9 mouse cellular contexts compared by ENCODE assay signal in genomic region chr17:14165934-14166610, GRCm38 (mm10). TPM values are rescaled to one million over a fixed set of nuclear protein-coding genes. Genes with fewer than 3 reads are reported as not detected.
DNase-seq lines count a peak whose midpoint lies in the region; ATAC-seq lines count a peak whose summit lies in the region.
"Had no signal": no experiment of that assay in that cellular context is flagged by ENCODE, and none has a peak within 500 bp of the region (broad histone marks: within the 10 kb centered on the region; RNA-seq: fewer than 3 reads in every experiment).

No protein-coding gene starts in this region.

- no peaks in the 10 kb centered on the region for H3K9me3 ChIP-seq in heart, embryonic 15.5 days (replicated peaks)
- H3K9me3 ChIP-seq in midbrain, embryonic 10.5 days (replicated peaks) = no peaks in the 10 kb centered on the region
- no peaks in the 10 kb centered on the region for H3K9me3 ChIP-seq in midbrain, embryonic 11.5 days (ENCODE audit: control insufficient read depth, low read length)
- no peaks in the 10 kb centered on the region for H3K9me3 ChIP-seq in hindbrain, embryonic 15.5 days

- no peak for DNase-seq in heart, postnatal 14 days
- DNase-seq in midbrain, embryonic 10.5 days (ENCODE audit: low spot score) = no peak
- DNase-seq in midbrain, embryonic 11.5 days (ENCODE audit: low spot score, missing footprints) = no peak
- peak; percentile 53 for DNase-seq in telencephalon, adult 2 months (ENCODE audit: low read depth, low spot score)
- no peak for DNase-seq in urinary bladder, postnatal 10 days (ENCODE audit: low spot score)
- DNase-seq: cerebellum, adult 11 months had no signal

- H3K27me3 ChIP-seq in heart, embryonic 15.5 days = peaks cover 29% of the 10 kb centered on the region
- H3K27me3 ChIP-seq in midbrain, embryonic 10.5 days (ENCODE audit: low read depth, poor library complexity, severe bottlenecking) = peaks cover 53% of the 10 kb centered on the region
- no peaks in the 10 kb centered on the region; the same call in 1 of the 2 replicates for H3K27me3 ChIP-seq in midbrain, embryonic 11.5 days (ENCODE audit: control insufficient read depth, insufficient read depth, low read length)
- H3K27me3 ChIP-seq in hindbrain, embryonic 15.5 days = no peaks in the 10 kb centered on the region

- no peak overlapping the region for H3K9ac ChIP-seq in heart, embryonic 15.5 days
- H3K9ac ChIP-seq in midbrain, embryonic 11.5 days (ENCODE audit: low read length) = no peak overlapping the region
- H3K9ac ChIP-seq in hindbrain, embryonic 15.5 days = no peak overlapping the region

- H3K4me3 ChIP-seq in heart, embryonic 15.5 days = no peak overlapping the region
- H3K4me3 ChIP-seq in midbrain, embryonic 10.5 days = peak overlapping the region; percentile 39
- no peak overlapping the region for H3K4me3 ChIP-seq in midbrain, embryonic 11.5 days (ENCODE audit: low read depth, low read length)
- H3K4me3 ChIP-seq in hindbrain, embryonic 15.5 days = no peak overlapping the region

- no peak overlapping the region for H3K27ac ChIP-seq in heart, embryonic 15.5 days
- H3K27ac ChIP-seq in midbrain, embryonic 10.5 days (replicated peaks) = 0 out of 2 replicates have a peak overlapping the region, but pooled peaks have one; percentile 59
- no peak overlapping the region for H3K27ac ChIP-seq in midbrain, embryonic 11.5 days (ENCODE audit: low read depth, low read length)
- H3K27ac ChIP-seq in hindbrain, embryonic 15.5 days (replicated peaks) = 0 out of 2 replicates have a peak overlapping the region, but pooled peaks have one; percentile 37

- intact Hi-C loops in heart, postnatal 14 days (cut with DNase I) = no loop called here

- no peaks in the 10 kb centered on the region for H3K36me3 ChIP-seq in heart, embryonic 15.5 days
- H3K36me3 ChIP-seq in midbrain, embryonic 10.5 days = no peaks in the 10 kb centered on the region
- no peaks in the 10 kb centered on the region for H3K36me3 ChIP-seq in midbrain, embryonic 11.5 days (ENCODE audit: control insufficient read depth, insufficient read depth, low read length)
- no peaks in the 10 kb centered on the region for H3K36me3 ChIP-seq in hindbrain, embryonic 15.5 days

- H3K4me1 ChIP-seq in heart, embryonic 15.5 days (replicated peaks) = peaks cover 36% of the 10 kb centered on the region
- H3K4me1 ChIP-seq in midbrain, embryonic 10.5 days = peaks cover 65% of the 10 kb centered on the region
- peaks cover 19% of the 10 kb centered on the region for H3K4me1 ChIP-seq in midbrain, embryonic 11.5 days (ENCODE audit: control insufficient read depth, insufficient read depth, low read length)
- peaks cover 21% of the 10 kb centered on the region for H3K4me1 ChIP-seq in hindbrain, embryonic 15.5 days (replicated peaks)

- H3K4me2 ChIP-seq in heart, embryonic 15.5 days = peak overlapping the region; percentile 37
- H3K4me2 ChIP-seq in midbrain, embryonic 11.5 days = no peak overlapping the region
- peak overlapping the region; percentile 31 for H3K4me2 ChIP-seq in hindbrain, embryonic 15.5 days

- WGBS in heart, embryonic 15.5 days = 60% methylated on average over 9 of the region's 9 CpGs
- WGBS in midbrain, embryonic 10.5 days = 64% methylated on average over 9 of the region's 9 CpGs
- 58% methylated on average over 9 of the region's 9 CpGs for WGBS in midbrain, embryonic 11.5 days
- 48% methylated on average over 9 of the region's 9 CpGs for WGBS in hindbrain, embryonic 15.5 days

- ATAC-seq in heart, embryonic 15.5 days (replicated peaks; ENCODE audit: insufficient number of reproducible peaks, insufficient read depth, low FRiP score, low read depth) = no peak
- no peak for ATAC-seq in midbrain, embryonic 11.5 days (ENCODE audit: low FRiP score)
- ATAC-seq in hindbrain, embryonic 15.5 days (ENCODE audit: low FRiP score, low read depth) = no peak
- no peak for ATAC-seq in megakaryocyte, adult 5-6 weeks (ENCODE audit: poor library complexity, severe bottlenecking)

RNA-seq across cellular contexts. Expression of gene Dact2, which starts 38.0 kb away (rescaled TPM):
- polyA plus RNA-seq in heart, embryonic 15.5 days (2015; fragmentation: Nextera tagmentation; extraction: Ambion mirVana) = 1.5 and 6.1 TPM in 2 replicates
- 1 to 10 TPM; 1.9 to 2.5 TPM for total RNA-seq in heart, postnatal 14 days (2021)
- 0.42 and 0.48 TPM in 2 replicates for polyA plus RNA-seq in midbrain, embryonic 10.5 days (2016; fragmentation: Nextera tagmentation; extraction: Ambion mirVana)
- polyA plus RNA-seq in midbrain, embryonic 11.5 days (2014; fragmentation: Nextera tagmentation; extraction: Ambion mirVana) = 0.18 and 0.32 TPM in 2 replicates
- 2.0 and 2.4 TPM in 2 replicates for polyA plus RNA-seq in hindbrain, embryonic 15.5 days (2015; fragmentation: Nextera tagmentation; extraction: Ambion mirVana)
- not detected in 2 replicates for total RNA-seq in megakaryocyte, adult 5-6 weeks (2015)
- total RNA-seq in megakaryocyte, adult 5-6 weeks (2017) = not detected in 2 replicates

Comparison
In these comparisons a context has a peak if more than half of its experiments do, and no peak if none do; other contexts are left out.
1. H3K27ac ChIP-seq: peak in midbrain, embryonic 10.5 days (single experiment) and hindbrain, embryonic 15.5 days (single experiment); none in heart, embryonic 15.5 days (single experiment) and midbrain, embryonic 11.5 days (single experiment).